Mouse (Mus musculus): ENCODE results near the gene Gm16223. TPM values are rescaled to one million over a fixed set of nuclear protein-coding genes. Genes with fewer than 3 reads are reported as not detected.

Gene Gm16223
- total RNA-seq, 1 experiment: 0.09 TPM

- TF ChIP-seq HCFC1 (IDR thresholded peaks at IDR 0.05; ENCODE audit: borderline replicate concordance, insufficient read depth, low read length) (no peak), ZC3H11A (IDR thresholded peaks at IDR 0.05; ENCODE audit: borderline replicate concordance, low read depth, low read length) (no peak), ZNF384 (IDR thresholded peaks at IDR 0.05; ENCODE audit: low read depth, low read length) (no peak), MAFK (IDR thresholded peaks at IDR 0.05; ENCODE audit: insufficient read depth, low read depth, low read length) (no peak), CHD2 (IDR thresholded peaks at IDR 0.05; ENCODE audit: low read depth, low read length) (no peak)
- Histone ChIP-seq H3K36me3 (ENCODE audit: control insufficient read depth, insufficient read depth, low read length, poor library complexity, severe bottlenecking) (no peaks in the 10 kb centered on the region), H3K4me3 (ENCODE audit: insufficient read depth in 1 of 2, low read depth in 1 of 2, low read length in 2 of 2, poor library complexity in 1 of 2, severe bottlenecking in 1 of 2) (no peak overlapping the region), H3K9me3 (ENCODE audit: control insufficient read depth, insufficient read depth, low read depth, low read length) (no peaks in the 10 kb centered on the region), H3K9ac (ENCODE audit: insufficient read depth, low read depth, low read length, poor library complexity, severe bottlenecking) (no peak overlapping the region), H3K4me1 (ENCODE audit: control insufficient read depth in 2 of 2, insufficient read depth in 2 of 2, low read length in 2 of 2, poor library complexity in 1 of 2) (no peaks in the 10 kb centered on the region), H3K27ac (ENCODE audit: insufficient read depth, low read depth, low read length, poor library complexity, severe bottlenecking) (no peak overlapping the region)
- DNase-seq (ENCODE audit: low read depth, low spot score): no peak
- in situ Hi-C loops (cut with MboI; ENCODE audit: low sequenced_read_pairs in 2 of 2, unreplicated experiment in 2 of 2): no loop called here
Observed at GRCm38 (mm10) chr5:42054636-42055035, 13.1 kb upstream of the Gm16223 start.

GRCm38 (mm10) chr5:42055151-42055550 is 12.6 kb upstream of the Gm16223 start:
- TF ChIP-seq CHD2 (IDR thresholded peaks at IDR 0.05; ENCODE audit: low read depth, low read length): no peak
- no peak for DNase-seq (ENCODE audit: low read depth, low spot score)
- no peak overlapping the region for H3K27ac ChIP-seq (ENCODE audit: insufficient read depth, low read depth, low read length, poor library complexity, severe bottlenecking)
- no peak overlapping the region for H3K9ac ChIP-seq (ENCODE audit: insufficient read depth, low read depth, low read length, poor library complexity, severe bottlenecking)
- H3K36me3 ChIP-seq (ENCODE audit: control insufficient read depth, insufficient read depth, low read length, poor library complexity, severe bottlenecking): no peaks in the 10 kb centered on the region
- H3K4me1 ChIP-seq (ENCODE audit: control insufficient read depth in 2 of 2, insufficient read depth in 2 of 2, low read length in 2 of 2, poor library complexity in 1 of 2): no peaks in the 10 kb centered on the region
- H3K9me3 ChIP-seq (ENCODE audit: control insufficient read depth, insufficient read depth, low read depth, low read length): no peaks in the 10 kb centered on the region
- in situ Hi-C loops (cut with MboI; ENCODE audit: low sequenced_read_pairs in 2 of 2, unreplicated experiment in 2 of 2): no loop called here
- no peak overlapping the region for H3K4me3 ChIP-seq (ENCODE audit: insufficient read depth in 1 of 2, low read depth in 1 of 2, low read length in 2 of 2, poor library complexity in 1 of 2, severe bottlenecking in 1 of 2)

GRCm38 (mm10) chr5:42065090-42065489 is 2.7 kb upstream of the Gm16223 start:
- no peaks in the 10 kb centered on the region for H3K9me3 ChIP-seq (ENCODE audit: control insufficient read depth, insufficient read depth, low read depth, low read length)
- H3K9ac ChIP-seq (ENCODE audit: insufficient read depth, low read depth, low read length, poor library complexity, severe bottlenecking): no peak overlapping the region
- in situ Hi-C loops (cut with MboI; ENCODE audit: low sequenced_read_pairs in 2 of 2, unreplicated experiment in 2 of 2): no loop called here

GRCm38 (mm10) chr5:42067075-42067474 is 685 bp upstream of the Gm16223 start:
- Histone ChIP-seq H3K36me3 (ENCODE audit: control insufficient read depth, insufficient read depth, low read length, poor library complexity, severe bottlenecking) (no peaks in the 10 kb centered on the region), H3K4me1 (ENCODE audit: control insufficient read depth in 2 of 2, insufficient read depth in 2 of 2, low read length in 2 of 2, poor library complexity in 1 of 2) (no peaks in the 10 kb centered on the region), H3K4me3 (ENCODE audit: insufficient read depth in 1 of 2, low read depth in 1 of 2, low read length in 2 of 2, poor library complexity in 1 of 2, severe bottlenecking in 1 of 2) (no peak overlapping the region), H3K27ac (ENCODE audit: insufficient read depth, low read depth, low read length, poor library complexity, severe bottlenecking) (no peak overlapping the region), H3K9ac (ENCODE audit: insufficient read depth, low read depth, low read length, poor library complexity, severe bottlenecking) (no peak overlapping the region), H3K9me3 (ENCODE audit: control insufficient read depth, insufficient read depth, low read depth, low read length) (no peaks in the 10 kb centered on the region)
- in situ Hi-C loops (cut with MboI; ENCODE audit: low sequenced_read_pairs in 2 of 2, unreplicated experiment in 2 of 2): no loop called here
- no peak for DNase-seq (ENCODE audit: low read depth, low spot score)
- TF ChIP-seq HCFC1 (IDR thresholded peaks at IDR 0.05; ENCODE audit: borderline replicate concordance, insufficient read depth, low read length) (no peak), MAFK (IDR thresholded peaks at IDR 0.05; ENCODE audit: insufficient read depth, low read depth, low read length) (no peak), ZC3H11A (IDR thresholded peaks at IDR 0.05; ENCODE audit: borderline replicate concordance, low read depth, low read length) (no peak), ZNF384 (IDR thresholded peaks at IDR 0.05; ENCODE audit: low read depth, low read length) (no peak), CHD2 (IDR thresholded peaks at IDR 0.05; ENCODE audit: low read depth, low read length) (no peak)

More at GRCm38 (mm10) chr5:42065090-42065489, 2.7 kb upstream of the Gm16223 start:
- DNase-seq (ENCODE audit: low read depth, low spot score): no peak
- Histone ChIP-seq H3K36me3 (ENCODE audit: control insufficient read depth, insufficient read depth, low read length, poor library complexity, severe bottlenecking) (no peaks in the 10 kb centered on the region), H3K4me3 (ENCODE audit: insufficient read depth in 1 of 2, low read depth in 1 of 2, low read length in 2 of 2, poor library complexity in 1 of 2, severe bottlenecking in 1 of 2) (no peak overlapping the region), H3K4me1 (ENCODE audit: control insufficient read depth in 2 of 2, insufficient read depth in 2 of 2, low read length in 2 of 2, poor library complexity in 1 of 2) (no peaks in the 10 kb centered on the region), H3K27ac (ENCODE audit: insufficient read depth, low read depth, low read length, poor library complexity, severe bottlenecking) (no peak overlapping the region)
- no peak for TF ChIP-seq CHD2 (IDR thresholded peaks at IDR 0.05; ENCODE audit: low read depth, low read length)
- TF ChIP-seq MAFK (IDR thresholded peaks at IDR 0.05; ENCODE audit: insufficient read depth, low read depth, low read length): no peak
- TF ChIP-seq ZNF384 (IDR thresholded peaks at IDR 0.05; ENCODE audit: low read depth, low read length): no peak
- TF ChIP-seq HCFC1 (IDR thresholded peaks at IDR 0.05; ENCODE audit: borderline replicate concordance, insufficient read depth, low read length): no peak
- TF ChIP-seq ZC3H11A (IDR thresholded peaks at IDR 0.05; ENCODE audit: borderline replicate concordance, low read depth, low read length): no peak

GRCm38 (mm10) chr5:42068188-42068579 is 424 bp downstream of the Gm16223 start:
- Histone ChIP-seq H3K36me3 (ENCODE audit: control insufficient read depth, insufficient read depth, low read length, poor library complexity, severe bottlenecking) (no peaks in the 10 kb centered on the region), H3K9me3 (ENCODE audit: control insufficient read depth, insufficient read depth, low read depth, low read length) (no peaks in the 10 kb centered on the region), H3K9ac (ENCODE audit: insufficient read depth, low read depth, low read length, poor library complexity, severe bottlenecking) (no peak overlapping the region), H3K27ac (ENCODE audit: insufficient read depth, low read depth, low read length, poor library complexity, severe bottlenecking) (no peak overlapping the region), H3K4me1 (ENCODE audit: control insufficient read depth in 2 of 2, insufficient read depth in 2 of 2, low read length in 2 of 2, poor library complexity in 1 of 2) (no peaks in the 10 kb centered on the region), H3K4me3 (ENCODE audit: insufficient read depth in 1 of 2, low read depth in 1 of 2, low read length in 2 of 2, poor library complexity in 1 of 2, severe bottlenecking in 1 of 2) (no peak overlapping the region)
- in situ Hi-C loops (cut with MboI; ENCODE audit: low sequenced_read_pairs in 2 of 2, unreplicated experiment in 2 of 2): no loop called here
- TF ChIP-seq ZNF384 (IDR thresholded peaks at IDR 0.05; ENCODE audit: low read depth, low read length) (no peak), MAFK (IDR thresholded peaks at IDR 0.05; ENCODE audit: insufficient read depth, low read depth, low read length) (no peak), HCFC1 (IDR thresholded peaks at IDR 0.05; ENCODE audit: borderline replicate concordance, insufficient read depth, low read length) (no peak)
- no peak for DNase-seq (ENCODE audit: low read depth, low spot score)

All from ES-E14 (cell line).